Mouse (Mus musculus): ENCODE data around the gene Coro7. TPM values are rescaled to one million over a fixed set of nuclear protein-coding genes. Genes with fewer than 3 reads are reported as not detected.

The Coro7 gene
- polyA plus RNA-seq, 1 experiment, result 68.8 TPM

DNA sequence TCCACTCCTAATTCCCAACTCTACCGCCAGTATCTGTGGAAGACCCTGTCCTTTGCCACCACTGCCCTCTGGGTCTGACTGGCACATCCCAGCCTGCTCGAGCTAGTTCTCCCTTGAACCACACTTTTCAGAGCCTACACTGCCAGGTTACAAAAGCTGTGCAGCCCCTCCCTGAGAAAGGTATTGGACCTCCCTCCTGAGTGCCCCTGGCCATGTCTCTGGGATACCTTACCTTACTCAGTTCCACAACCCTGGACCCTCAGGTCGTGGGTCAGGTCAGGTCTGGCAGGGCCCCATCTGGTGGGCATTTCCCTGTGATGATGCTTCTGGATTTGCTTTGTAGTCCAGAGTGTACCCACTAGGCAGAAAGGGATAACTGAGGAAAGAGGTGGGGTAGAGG, 80.0 kb downstream of the Coro7 start:
- DNase-seq (ENCODE audit: low read depth), result no peak
- no peak for TF ChIP-seq POLR2A (IDR thresholded peaks at IDR 0.05; ENCODE audit: borderline replicate concordance, extremely low read depth, insufficient read depth, insufficient read length, poor library complexity, severe bottlenecking)
- TF ChIP-seq CTCF (IDR thresholded peaks at IDR 0.05; ENCODE audit: borderline replicate concordance, extremely low read depth, insufficient read depth, insufficient read length), result no peak

DNA sequence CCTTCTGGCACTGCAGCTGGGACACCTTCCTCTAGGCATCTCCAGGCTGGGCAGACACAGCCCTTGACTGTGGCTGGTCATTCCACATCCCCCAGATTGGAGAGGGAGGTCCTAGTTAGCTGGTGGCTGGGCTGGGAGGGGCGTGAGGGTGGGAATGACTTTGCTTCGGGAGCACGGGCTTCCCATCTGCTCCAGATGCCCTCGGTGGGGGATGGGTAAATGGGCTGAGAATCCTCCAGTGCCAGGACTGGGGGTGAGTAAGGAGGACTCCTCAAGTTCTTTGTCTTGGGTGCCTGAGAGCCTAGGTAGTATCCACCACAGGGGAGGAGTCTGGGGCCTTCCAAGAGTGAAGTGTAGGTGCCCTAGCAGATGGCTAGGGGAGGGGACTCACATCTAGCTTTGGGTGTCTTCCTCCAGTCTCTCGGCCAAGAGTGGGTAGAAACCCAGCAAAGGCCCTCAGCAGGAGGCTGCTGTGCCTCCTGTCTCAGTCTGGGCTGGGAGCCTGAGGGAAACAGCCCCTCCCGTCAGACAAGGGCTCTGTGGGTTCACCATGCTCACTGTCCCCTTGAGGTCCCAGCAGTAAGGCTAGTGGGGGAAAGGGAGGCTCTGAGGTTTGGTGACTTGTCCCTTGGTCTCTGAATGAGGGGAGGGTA, 80.6 kb downstream of the Coro7 start:
- peak; percentile 47 for DNase-seq (ENCODE audit: low read depth)
- no peak for TF ChIP-seq POLR2A (IDR thresholded peaks at IDR 0.05; ENCODE audit: borderline replicate concordance, extremely low read depth, insufficient read depth, insufficient read length, poor library complexity, severe bottlenecking)
- no peak for TF ChIP-seq CTCF (IDR thresholded peaks at IDR 0.05; ENCODE audit: borderline replicate concordance, extremely low read depth, insufficient read depth, insufficient read length)

DNA sequence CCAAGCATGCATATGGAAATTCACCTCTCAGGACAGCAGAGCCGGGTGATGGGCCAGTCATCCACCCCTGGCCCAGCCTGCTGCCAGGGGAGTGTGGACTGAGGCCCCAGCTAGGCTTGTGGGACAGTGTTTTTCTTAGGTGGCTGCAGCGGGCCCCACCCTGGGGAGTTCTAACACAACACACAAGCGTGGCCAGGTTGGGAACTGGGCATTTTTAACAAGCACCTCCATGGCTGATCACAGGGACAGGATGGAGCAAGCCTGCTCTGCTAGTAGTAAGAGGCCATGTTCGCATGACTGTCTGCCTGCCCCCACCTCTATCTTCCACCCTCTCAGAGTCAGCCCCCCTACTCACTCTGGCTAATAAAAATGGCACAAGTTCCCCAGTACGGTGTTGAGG, 81.5 kb downstream of the Coro7 start:
- DNase-seq (ENCODE audit: low read depth), result no peak
- TF ChIP-seq CTCF (IDR thresholded peaks at IDR 0.05; ENCODE audit: borderline replicate concordance, extremely low read depth, insufficient read depth, insufficient read length), result no peak
- TF ChIP-seq POLR2A (IDR thresholded peaks at IDR 0.05; ENCODE audit: borderline replicate concordance, extremely low read depth, insufficient read depth, insufficient read length, poor library complexity, severe bottlenecking), result no peak

DNA sequence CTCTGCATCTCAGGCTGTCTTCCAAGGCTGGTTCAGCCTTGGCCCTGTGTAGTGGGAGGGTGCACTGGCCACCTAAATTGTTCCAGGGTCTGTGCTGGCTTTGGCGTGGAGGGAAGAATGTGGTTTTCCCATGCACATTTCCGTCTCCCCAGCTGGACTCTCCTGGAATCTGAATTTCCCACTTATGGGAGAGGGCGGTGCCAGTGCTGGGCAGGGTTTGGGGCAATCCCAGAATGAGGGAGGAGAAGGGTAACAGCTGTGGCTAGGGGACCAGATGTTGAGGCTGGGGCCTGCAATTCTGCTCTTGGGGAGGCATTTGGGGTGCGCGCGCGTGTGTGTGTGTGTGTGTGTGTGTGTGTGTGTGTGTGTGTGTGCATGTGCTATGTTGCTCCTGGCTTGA, 82.3 kb downstream of the Coro7 start:
- no peak for DNase-seq (ENCODE audit: low read depth)
- TF ChIP-seq CTCF (IDR thresholded peaks at IDR 0.05; ENCODE audit: borderline replicate concordance, extremely low read depth, insufficient read depth, insufficient read length) (no peak), POLR2A (IDR thresholded peaks at IDR 0.05; ENCODE audit: borderline replicate concordance, extremely low read depth, insufficient read depth, insufficient read length, poor library complexity, severe bottlenecking) (no peak)

DNA sequence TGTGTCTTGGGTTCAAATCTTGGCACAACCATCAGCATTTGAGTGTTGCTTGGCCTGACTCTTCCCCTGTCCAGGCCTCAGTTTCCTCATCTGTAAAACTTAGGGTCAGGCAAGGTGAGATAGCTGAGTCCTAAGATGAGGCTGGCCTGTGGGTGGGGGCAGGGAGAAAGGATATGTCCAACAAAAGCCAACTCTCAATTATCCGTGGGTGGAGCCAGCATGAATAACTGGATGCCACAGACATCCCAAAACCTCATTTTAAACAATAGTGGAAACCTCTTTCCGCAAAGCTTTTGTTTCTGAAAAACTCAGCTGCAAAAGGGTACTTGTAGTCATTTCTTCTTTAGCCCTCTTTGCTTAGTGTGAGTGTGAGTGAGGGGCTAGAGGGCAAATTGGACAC, 82.7 kb downstream of the Coro7 start:
- DNase-seq (ENCODE audit: low read depth), result no peak
- TF ChIP-seq CTCF (IDR thresholded peaks at IDR 0.05; ENCODE audit: borderline replicate concordance, extremely low read depth, insufficient read depth, insufficient read length) (no peak), POLR2A (IDR thresholded peaks at IDR 0.05; ENCODE audit: borderline replicate concordance, extremely low read depth, insufficient read depth, insufficient read length, poor library complexity, severe bottlenecking) (no peak)

DNA sequence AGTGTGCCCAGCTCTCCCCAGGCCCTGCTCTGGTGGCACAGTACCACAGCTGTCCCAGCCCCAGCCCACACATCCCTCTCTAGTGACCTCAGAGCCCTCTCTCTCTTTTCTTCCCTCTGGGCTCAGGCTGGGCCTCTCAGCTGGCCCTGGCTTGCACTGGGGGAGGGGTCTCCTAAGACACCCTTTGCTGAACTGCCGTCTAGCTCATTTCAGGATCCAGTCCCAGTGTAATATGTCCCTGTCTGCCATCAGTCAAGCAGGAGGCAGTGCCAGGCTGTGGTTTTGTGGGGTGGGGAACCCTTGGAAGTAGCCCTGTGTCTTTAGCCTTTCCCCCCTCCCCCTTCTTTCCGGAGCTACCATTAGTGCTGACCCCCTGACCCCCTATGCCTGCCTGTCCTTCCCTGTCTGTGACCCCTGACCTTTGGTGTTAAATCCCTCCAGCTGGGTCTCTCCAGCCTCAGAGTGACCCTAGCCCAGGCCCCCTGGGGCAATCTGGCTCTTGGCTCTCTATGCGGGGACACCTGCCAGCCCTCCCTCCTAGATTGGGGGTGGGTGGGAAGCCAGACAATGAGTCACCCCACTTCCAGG, 83.3 kb downstream of the Coro7 start:
- peak; percentile 44 for DNase-seq (ENCODE audit: low read depth)
- TF ChIP-seq POLR2A (IDR thresholded peaks at IDR 0.05; ENCODE audit: borderline replicate concordance, extremely low read depth, insufficient read depth, insufficient read length, poor library complexity, severe bottlenecking), result no peak
- no peak for TF ChIP-seq CTCF (IDR thresholded peaks at IDR 0.05; ENCODE audit: borderline replicate concordance, extremely low read depth, insufficient read depth, insufficient read length)

DNA sequence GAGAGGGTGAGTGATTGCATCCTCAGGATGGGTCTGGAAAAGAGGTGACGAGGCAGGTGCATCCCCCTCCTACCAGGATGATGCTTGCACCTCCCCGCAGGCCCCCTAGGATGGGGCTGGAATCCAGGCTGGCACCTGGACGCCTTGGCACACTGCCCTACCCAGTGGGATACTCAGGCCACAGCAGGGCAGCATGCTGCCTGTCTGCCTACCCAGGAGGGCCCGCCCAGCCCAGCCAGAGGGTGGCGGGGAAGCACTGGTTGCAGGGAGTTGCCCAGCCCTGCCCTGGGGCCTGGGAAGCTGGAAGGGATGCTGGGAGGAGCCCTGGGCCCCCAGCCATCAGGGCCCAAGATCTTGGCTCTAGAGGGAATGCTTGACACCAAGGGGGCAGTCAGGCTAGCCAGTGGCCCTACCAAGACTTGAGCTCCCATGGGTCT, 84.0 kb downstream of the Coro7 start:
- TF ChIP-seq CTCF (IDR thresholded peaks at IDR 0.05; ENCODE audit: borderline replicate concordance, extremely low read depth, insufficient read depth, insufficient read length), result no peak
- no peak for TF ChIP-seq POLR2A (IDR thresholded peaks at IDR 0.05; ENCODE audit: borderline replicate concordance, extremely low read depth, insufficient read depth, insufficient read length, poor library complexity, severe bottlenecking)
- DNase-seq (ENCODE audit: low read depth), result peak; percentile 52

DNA sequence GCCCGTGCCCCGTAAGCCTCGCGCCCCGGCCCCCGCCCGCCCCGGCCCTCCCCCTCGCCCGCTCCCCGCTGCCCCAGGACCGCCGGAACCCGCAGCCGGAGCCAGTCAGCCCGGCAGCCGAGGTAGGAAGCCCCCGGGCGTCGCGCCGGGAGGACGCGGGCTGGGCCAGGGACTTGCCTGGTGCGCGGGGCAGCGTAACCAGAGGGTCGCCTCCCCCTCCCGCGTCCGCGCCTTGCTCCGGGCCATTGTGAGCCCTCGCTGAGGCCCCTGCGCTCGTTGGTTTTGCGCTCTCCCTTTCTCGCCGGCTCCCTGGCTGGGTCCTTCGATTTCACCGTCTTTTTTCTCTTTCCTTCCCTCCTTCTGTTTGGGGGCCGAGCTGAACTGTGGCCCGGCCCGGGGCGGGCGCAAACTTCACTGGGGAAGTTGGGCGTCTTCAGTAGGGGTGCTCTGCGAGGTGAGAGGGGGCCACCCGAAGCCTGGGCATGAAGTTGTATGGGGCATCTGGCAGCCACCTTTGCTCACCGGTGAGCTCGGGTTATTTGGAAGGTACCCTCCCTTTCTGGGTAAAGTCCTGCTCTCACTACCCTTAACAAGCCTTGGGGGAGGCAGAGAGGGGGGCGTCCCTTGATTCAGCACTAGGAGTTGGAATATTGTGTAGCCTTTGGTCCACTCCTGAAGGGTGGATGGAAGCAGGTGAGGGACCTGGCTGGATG, 84.6 kb downstream of the Coro7 start:
- peak; percentile 65 for DNase-seq (ENCODE audit: low read depth)
- no peak for TF ChIP-seq CTCF (IDR thresholded peaks at IDR 0.05; ENCODE audit: borderline replicate concordance, extremely low read depth, insufficient read depth, insufficient read length)
- no peak for TF ChIP-seq POLR2A (IDR thresholded peaks at IDR 0.05; ENCODE audit: borderline replicate concordance, extremely low read depth, insufficient read depth, insufficient read length, poor library complexity, severe bottlenecking)

DNA sequence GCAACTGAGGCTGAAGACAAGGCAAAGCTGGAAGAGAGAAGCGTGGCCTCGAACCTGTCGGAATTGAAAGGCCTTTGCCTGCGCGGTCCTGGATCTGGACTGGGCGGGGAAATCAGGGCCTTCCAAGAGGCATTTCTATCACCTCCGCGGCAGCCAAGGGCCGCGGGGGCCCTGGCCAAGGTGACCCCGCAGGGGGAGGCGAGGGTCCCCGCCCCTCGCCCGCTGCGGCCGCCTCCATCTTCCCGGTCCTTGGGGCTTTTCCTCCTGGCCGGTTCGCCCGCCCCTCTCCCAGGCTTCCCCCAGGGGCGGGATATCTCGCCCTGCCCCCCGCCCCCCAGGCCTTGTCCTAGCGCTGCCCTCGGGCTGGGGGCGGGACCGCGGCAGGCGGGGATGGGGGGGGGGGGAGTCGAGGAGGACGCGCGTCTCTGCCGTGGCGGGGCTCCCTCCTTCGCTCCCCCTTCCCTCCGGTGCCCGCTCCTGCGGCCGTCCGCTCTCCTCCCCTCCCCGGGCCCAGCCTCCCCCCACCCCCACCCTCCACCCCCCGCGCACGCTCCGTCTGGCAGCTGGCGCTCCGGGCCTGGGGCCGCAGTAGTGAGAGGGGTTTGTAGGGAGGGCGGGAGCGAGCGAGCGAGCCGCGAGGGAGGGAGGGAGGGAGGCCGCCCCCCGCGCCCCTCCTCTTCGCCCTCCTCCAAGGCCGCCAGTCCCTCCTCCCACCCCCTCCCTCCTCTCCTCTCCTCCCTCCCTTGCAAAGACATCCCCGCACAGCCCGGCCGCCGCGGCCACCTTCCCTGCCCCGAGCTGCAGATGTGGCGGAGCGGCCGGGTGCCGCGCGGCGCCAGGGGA, 85.4 kb downstream of the Coro7 start, which contains the start of gene Glis2:
Gene Glis2, plus strand, starts transcription at position 743 of the 843 bp plus-strand sequence.
- peak; percentile 98 for DNase-seq (ENCODE audit: low read depth)
- TF ChIP-seq POLR2A (IDR thresholded peaks at IDR 0.05; ENCODE audit: borderline replicate concordance, extremely low read depth, insufficient read depth, insufficient read length, poor library complexity, severe bottlenecking) (peak; percentile 77), CTCF (IDR thresholded peaks at IDR 0.05; ENCODE audit: borderline replicate concordance, extremely low read depth, insufficient read depth, insufficient read length) (no peak)

DNA sequence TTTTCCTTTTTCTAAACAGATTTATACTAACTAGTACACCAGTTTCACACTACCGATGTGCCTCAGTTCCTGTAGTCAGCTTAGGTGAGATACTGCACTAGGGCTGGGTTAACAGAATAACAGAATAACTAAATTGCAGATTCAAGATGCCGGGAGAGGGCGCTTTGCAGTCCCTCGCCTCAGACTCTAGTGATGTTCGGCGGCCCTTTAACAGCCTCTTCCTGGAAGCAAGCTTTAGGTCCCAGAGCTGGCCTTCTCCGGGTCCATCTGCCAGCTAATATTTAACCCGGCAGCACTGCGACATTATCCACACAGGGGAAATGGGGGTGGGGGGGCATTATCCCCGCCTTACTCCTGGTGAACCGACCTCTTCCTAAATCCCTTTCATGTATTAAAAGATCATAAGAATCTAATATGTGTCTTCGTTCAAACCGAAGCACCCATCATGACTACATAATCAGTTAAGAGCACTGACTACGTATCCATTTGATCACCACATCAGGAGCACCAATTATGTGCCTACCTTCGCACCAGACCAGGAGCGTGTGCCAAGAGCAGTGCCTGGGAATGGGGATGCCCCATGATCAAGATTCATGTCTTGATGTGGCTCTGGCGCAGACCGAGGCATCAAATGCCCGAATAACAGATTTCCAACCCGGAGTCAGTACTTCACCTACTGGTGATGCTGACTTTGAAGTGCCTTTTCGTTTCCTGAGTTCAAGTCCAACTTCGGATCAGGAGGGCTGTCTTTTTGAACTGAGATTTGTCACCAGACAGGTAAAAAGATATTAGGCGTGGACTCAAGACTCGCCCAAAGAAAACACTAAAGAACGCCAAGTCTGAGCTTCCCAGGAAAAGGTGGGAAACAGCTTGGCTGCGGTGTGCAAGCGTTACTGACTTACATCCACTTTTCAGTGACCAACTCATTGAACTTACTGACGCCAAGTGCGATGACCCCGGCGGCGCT, 86.4 kb downstream of the Coro7 start:
- TF ChIP-seq POLR2A (IDR thresholded peaks at IDR 0.05; ENCODE audit: borderline replicate concordance, extremely low read depth, insufficient read depth, insufficient read length, poor library complexity, severe bottlenecking) (no peak), CTCF (IDR thresholded peaks at IDR 0.05; ENCODE audit: borderline replicate concordance, extremely low read depth, insufficient read depth, insufficient read length) (peak; percentile 58)

More for the DNA sequence above, 86.4 kb downstream of the Coro7 start:
- DNase-seq (ENCODE audit: low read depth), result peak; percentile 85

Measured in brain, embryonic 14.5 days (tissue).